Mouse (Mus musculus): Measurements from ENCODE around the gene Col4a1. TPM values are rescaled to one million over a fixed set of nuclear protein-coding genes. Genes with fewer than 3 reads are reported as not detected.
A peak's percentile ranks its signal among the peaks of the same experiment; 100 is the strongest.

Col4a1 gene
- polyA plus RNA-seq, 1 experiment from 2014 or later, result 289 TPM

DNA sequence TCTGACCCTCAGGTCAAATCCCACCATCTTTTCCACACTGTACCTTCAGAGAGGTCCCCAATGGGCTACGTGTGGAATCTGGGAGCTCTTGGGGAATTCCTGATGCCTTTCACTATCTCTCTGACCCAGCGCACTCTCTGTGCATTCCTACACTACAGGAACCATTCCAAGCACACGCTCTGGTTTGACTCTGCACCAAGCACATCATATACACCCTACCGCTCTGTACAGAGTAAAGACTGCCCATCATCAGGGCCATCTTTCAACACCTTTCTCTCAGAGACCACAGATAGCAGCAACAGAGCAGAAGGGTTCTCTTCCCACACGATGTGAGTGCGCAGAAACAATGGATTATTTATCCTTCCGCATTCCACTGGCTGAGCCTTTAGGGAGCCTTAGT lies 38.2 kb downstream of the Col4a1 start:
- Histone ChIP-seq H3K27ac (replicated peaks; ENCODE audit: low read depth, low read length) (no peak overlapping the region), H3K36me3 (ENCODE audit: control insufficient read depth, insufficient read depth, low read length) (no peaks in the 10 kb centered on the region), H3K4me3 (ENCODE audit: low read depth, low read length) (no peak overlapping the region), H3K9me3 (ENCODE audit: control insufficient read depth, low read length) (no peaks in the 10 kb centered on the region), H3K4me2 (ENCODE audit: low read depth, low read length) (no peak overlapping the region), H3K4me1 (ENCODE audit: control insufficient read depth, insufficient read depth, low read length) (peaks cover 53% of the 10 kb centered on the region), H3K27me3 (replicated peaks; ENCODE audit: control insufficient read depth, insufficient read depth, low read length) (no peaks in the 10 kb centered on the region), H3K9ac (ENCODE audit: low read depth, low read length) (no peak overlapping the region)
- ATAC-seq (ENCODE audit: low read depth), result no peak
- 68% methylated on average over 7 of the region's 7 CpGs for WGBS
- DNase-seq (ENCODE audit: low spot score), result no peak

DNA sequence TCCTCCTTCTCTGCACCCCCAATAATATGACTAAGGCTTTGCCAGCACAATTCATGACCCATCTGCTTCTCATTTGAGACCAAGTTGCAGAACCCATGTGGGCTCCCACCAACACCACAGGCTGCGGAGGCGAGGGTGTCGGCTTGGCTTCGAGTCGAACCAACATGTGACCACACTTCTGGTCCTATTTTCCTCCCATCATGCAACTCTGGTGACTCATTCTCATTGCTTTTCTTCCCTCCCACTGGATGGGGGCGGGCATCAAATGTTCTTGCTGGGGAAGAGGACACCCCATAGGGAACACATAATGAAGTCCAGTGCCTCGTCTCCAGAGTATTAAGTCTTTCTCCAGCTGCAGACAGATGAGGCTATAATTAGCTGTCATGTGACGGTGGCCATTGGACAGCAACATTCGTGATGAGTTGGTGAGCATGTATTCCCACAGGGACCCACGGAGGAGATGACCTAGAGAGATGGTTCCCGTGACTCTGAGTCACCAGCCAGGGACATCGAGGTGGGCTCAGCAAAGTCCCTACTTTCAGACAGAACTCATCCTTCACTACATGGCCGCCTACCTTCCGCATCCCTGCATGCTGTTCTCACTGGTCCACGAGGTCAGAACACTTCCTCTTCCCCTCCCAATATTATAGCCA lies 39.0 kb downstream of the Col4a1 start:
- no peak overlapping the region for H3K27ac ChIP-seq (replicated peaks; ENCODE audit: low read depth, low read length)
- no peaks in the 10 kb centered on the region for H3K36me3 ChIP-seq (ENCODE audit: control insufficient read depth, insufficient read depth, low read length)
- no peak overlapping the region for H3K4me3 ChIP-seq (ENCODE audit: low read depth, low read length)
- H3K4me1 ChIP-seq (ENCODE audit: control insufficient read depth, insufficient read depth, low read length), result peaks cover 52% of the 10 kb centered on the region
- DNase-seq (ENCODE audit: low spot score) (peak; percentile 84), ATAC-seq (ENCODE audit: low read depth) (no peak)
- no peak overlapping the region for H3K4me2 ChIP-seq (ENCODE audit: low read depth, low read length)
- no peak overlapping the region for H3K9ac ChIP-seq (ENCODE audit: low read depth, low read length)
- H3K27me3 ChIP-seq (replicated peaks; ENCODE audit: control insufficient read depth, insufficient read depth, low read length), result no peaks in the 10 kb centered on the region; the same call in 1 of the 2 replicates
- no peaks in the 10 kb centered on the region for H3K9me3 ChIP-seq (ENCODE audit: control insufficient read depth, low read length)
- 65% methylated on average over 15 of the region's 15 CpGs for WGBS

DNA sequence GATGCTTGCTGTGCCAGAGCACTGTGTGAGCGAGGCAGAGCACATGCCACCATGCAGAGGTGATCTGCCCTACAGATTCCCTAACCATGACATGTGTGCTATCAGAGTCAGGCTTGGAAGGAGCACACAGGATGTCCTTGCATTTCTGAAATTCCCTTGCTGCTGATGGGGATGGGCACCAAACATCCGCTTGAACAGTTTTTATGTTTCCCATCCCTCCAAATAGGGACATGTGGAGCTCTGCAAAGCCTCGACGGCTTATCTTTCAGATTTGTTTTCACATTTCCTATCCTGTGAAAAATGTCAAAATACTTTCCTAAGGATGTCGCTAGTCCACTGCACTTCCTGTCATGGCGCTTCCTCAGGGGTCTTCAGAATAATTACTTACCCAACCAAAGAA lies 40.4 kb downstream of the Col4a1 start:
- ATAC-seq (ENCODE audit: low read depth), result no peak
- no peak overlapping the region for H3K27ac ChIP-seq (replicated peaks; ENCODE audit: low read depth, low read length)
- H3K9me3 ChIP-seq (ENCODE audit: control insufficient read depth, low read length), result no peaks in the 10 kb centered on the region
- no peak overlapping the region for H3K4me3 ChIP-seq (ENCODE audit: low read depth, low read length)
- peaks cover 40% of the 10 kb centered on the region for H3K4me1 ChIP-seq (ENCODE audit: control insufficient read depth, insufficient read depth, low read length)
- DNase-seq (ENCODE audit: low spot score), result no peak
- no peak overlapping the region for H3K4me2 ChIP-seq (ENCODE audit: low read depth, low read length)
- no peak overlapping the region for H3K9ac ChIP-seq (ENCODE audit: low read depth, low read length)
- no peaks in the 10 kb centered on the region for H3K36me3 ChIP-seq (ENCODE audit: control insufficient read depth, insufficient read depth, low read length)
- H3K27me3 ChIP-seq (replicated peaks; ENCODE audit: control insufficient read depth, insufficient read depth, low read length), result no peaks in the 10 kb centered on the region; the same call in 1 of the 2 replicates
- 75% methylated on average over 6 of the region's 6 CpGs for WGBS

DNA sequence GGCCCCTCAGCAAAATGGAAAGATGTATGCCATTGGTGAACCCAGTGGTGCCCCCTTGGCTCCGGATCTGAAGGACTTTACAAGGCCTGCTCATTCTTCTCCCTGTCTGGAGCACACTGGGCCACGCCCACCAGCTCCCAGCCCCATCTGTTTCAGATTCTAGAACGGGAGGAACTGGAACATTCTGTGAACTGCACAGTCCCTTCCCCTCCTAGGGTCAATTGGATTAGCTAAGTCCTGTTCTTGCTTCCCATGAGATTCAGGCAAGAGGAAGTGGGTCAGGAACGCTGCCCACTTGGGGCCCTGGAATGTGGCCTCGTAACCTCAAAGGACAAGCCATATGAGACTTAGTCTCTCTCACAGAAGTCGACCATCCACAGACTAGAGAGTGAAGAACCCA lies 41.8 kb downstream of the Col4a1 start:
- peaks cover 32% of the 10 kb centered on the region; the same call in 1 of the 2 replicates for H3K4me1 ChIP-seq (ENCODE audit: control insufficient read depth, insufficient read depth, low read length)
- H3K27me3 ChIP-seq (replicated peaks; ENCODE audit: control insufficient read depth, insufficient read depth, low read length), result no peaks in the 10 kb centered on the region; the same call in 1 of the 2 replicates
- H3K9me3 ChIP-seq (ENCODE audit: control insufficient read depth, low read length), result no peaks in the 10 kb centered on the region
- no peak overlapping the region for H3K27ac ChIP-seq (replicated peaks; ENCODE audit: low read depth, low read length)
- WGBS, result 60% methylated on average over 6 of the region's 6 CpGs
- H3K36me3 ChIP-seq (ENCODE audit: control insufficient read depth, insufficient read depth, low read length), result no peaks in the 10 kb centered on the region
- H3K4me3 ChIP-seq (ENCODE audit: low read depth, low read length), result no peak overlapping the region
- DNase-seq (ENCODE audit: low spot score), result no peak
- no peak overlapping the region for H3K4me2 ChIP-seq (ENCODE audit: low read depth, low read length)
- no peak overlapping the region for H3K9ac ChIP-seq (ENCODE audit: low read depth, low read length)
- no peak for ATAC-seq (ENCODE audit: low read depth)

DNA sequence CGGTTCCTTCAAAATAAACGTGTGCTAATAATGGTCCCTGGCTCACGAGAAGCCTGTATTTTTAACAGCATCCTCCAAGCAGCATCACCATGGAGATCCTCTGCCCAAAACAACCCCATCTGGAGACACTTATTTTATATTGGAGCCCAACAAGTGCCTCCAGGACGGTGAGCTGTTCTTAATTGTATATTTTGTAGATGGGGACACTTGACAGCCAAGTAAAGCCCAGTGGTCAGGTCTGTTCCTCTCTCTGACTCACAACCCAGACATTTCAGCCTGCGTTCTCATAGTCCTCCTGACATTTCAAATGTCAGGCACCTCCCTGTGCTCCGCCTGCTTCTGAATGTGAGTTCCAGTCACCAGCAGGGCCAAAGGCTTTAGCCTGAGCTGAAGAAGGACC lies 43.9 kb downstream of the Col4a1 start:
- DNase-seq (ENCODE audit: low spot score) (no peak), ATAC-seq (ENCODE audit: low read depth) (no peak)
- H3K4me2 ChIP-seq (ENCODE audit: low read depth, low read length), result no peak overlapping the region
- WGBS, result 42% methylated on average over 6 of the region's 6 CpGs
- H3K9ac ChIP-seq (ENCODE audit: low read depth, low read length), result no peak overlapping the region
- no peak overlapping the region for H3K27ac ChIP-seq (replicated peaks; ENCODE audit: low read depth, low read length)
- no peaks in the 10 kb centered on the region for H3K9me3 ChIP-seq (ENCODE audit: control insufficient read depth, low read length)
- H3K4me3 ChIP-seq (ENCODE audit: low read depth, low read length), result no peak overlapping the region
- no peaks in the 10 kb centered on the region; the same call in 1 of the 2 replicates for H3K27me3 ChIP-seq (replicated peaks; ENCODE audit: control insufficient read depth, insufficient read depth, low read length)
- peaks cover 32% of the 10 kb centered on the region; the same call in 1 of the 2 replicates for H3K4me1 ChIP-seq (ENCODE audit: control insufficient read depth, insufficient read depth, low read length)
- no peaks in the 10 kb centered on the region for H3K36me3 ChIP-seq (ENCODE audit: control insufficient read depth, insufficient read depth, low read length)

DNA sequence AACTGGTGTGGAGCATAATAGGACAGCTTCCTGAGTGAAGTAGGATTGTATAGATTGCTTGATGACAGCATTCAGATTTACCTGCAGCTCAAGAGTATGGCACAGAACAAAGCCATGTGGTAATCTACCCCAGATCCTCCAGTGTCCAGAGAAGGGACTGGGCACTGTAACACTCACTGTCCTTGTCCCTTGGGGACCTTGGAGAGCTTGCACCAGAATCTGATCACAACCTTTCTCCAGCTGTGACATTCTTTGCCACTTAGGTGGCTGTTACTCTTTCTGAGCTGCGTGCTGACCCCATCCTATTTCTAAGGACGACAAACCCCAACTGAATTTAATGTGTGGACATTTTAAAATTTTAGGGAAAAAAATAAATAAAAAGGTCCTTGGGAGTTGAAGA lies 46.2 kb downstream of the Col4a1 start:
- 81% methylated on average over 2 of the region's 2 CpGs for WGBS
- Histone ChIP-seq H3K27me3 (replicated peaks; ENCODE audit: control insufficient read depth, insufficient read depth, low read length) (no peaks in the 10 kb centered on the region; the same call in 1 of the 2 replicates), H3K9me3 (ENCODE audit: control insufficient read depth, low read length) (no peaks in the 10 kb centered on the region), H3K4me2 (ENCODE audit: low read depth, low read length) (no peak overlapping the region), H3K9ac (ENCODE audit: low read depth, low read length) (no peak overlapping the region), H3K36me3 (ENCODE audit: control insufficient read depth, insufficient read depth, low read length) (no peaks in the 10 kb centered on the region), H3K4me3 (ENCODE audit: low read depth, low read length) (no peak overlapping the region), H3K27ac (replicated peaks; ENCODE audit: low read depth, low read length) (no peak overlapping the region), H3K4me1 (ENCODE audit: control insufficient read depth, insufficient read depth, low read length) (peaks cover 31% of the 10 kb centered on the region)
- no peak for DNase-seq (ENCODE audit: low spot score)
- ATAC-seq (ENCODE audit: low read depth), result no peak

DNA sequence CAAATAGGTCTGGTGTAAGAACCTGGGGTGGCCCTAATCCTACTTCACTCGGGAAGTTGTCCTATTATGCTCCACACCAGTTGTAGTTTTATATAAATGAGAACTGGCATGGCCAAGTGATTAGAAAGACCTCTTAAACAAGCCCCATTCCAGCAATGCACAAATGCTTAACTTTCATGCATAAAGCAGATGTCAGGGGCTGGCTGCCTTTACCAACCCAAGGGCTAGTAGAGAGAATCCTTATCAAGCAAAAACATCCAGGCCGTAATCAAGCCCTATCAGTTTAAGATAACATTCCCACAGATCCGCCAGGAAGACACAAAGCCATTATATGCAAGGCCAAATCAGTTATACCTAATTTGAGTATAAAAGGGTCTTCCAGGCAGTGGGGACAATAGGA lies 46.7 kb downstream of the Col4a1 start:
- ATAC-seq (ENCODE audit: low read depth) (no peak), DNase-seq (ENCODE audit: low spot score) (no peak)
- no peak overlapping the region for H3K27ac ChIP-seq (replicated peaks; ENCODE audit: low read depth, low read length)
- peaks cover 34% of the 10 kb centered on the region for H3K4me1 ChIP-seq (ENCODE audit: control insufficient read depth, insufficient read depth, low read length)
- H3K9me3 ChIP-seq (ENCODE audit: control insufficient read depth, low read length), result no peaks in the 10 kb centered on the region
- H3K9ac ChIP-seq (ENCODE audit: low read depth, low read length), result no peak overlapping the region
- 84% methylated on average over 3 of the region's 3 CpGs for WGBS
- no peak overlapping the region for H3K4me3 ChIP-seq (ENCODE audit: low read depth, low read length)
- H3K27me3 ChIP-seq (replicated peaks; ENCODE audit: control insufficient read depth, insufficient read depth, low read length), result no peaks in the 10 kb centered on the region; the same call in 1 of the 2 replicates
- H3K36me3 ChIP-seq (ENCODE audit: control insufficient read depth, insufficient read depth, low read length), result no peaks in the 10 kb centered on the region
- no peak overlapping the region for H3K4me2 ChIP-seq (ENCODE audit: low read depth, low read length)

DNA sequence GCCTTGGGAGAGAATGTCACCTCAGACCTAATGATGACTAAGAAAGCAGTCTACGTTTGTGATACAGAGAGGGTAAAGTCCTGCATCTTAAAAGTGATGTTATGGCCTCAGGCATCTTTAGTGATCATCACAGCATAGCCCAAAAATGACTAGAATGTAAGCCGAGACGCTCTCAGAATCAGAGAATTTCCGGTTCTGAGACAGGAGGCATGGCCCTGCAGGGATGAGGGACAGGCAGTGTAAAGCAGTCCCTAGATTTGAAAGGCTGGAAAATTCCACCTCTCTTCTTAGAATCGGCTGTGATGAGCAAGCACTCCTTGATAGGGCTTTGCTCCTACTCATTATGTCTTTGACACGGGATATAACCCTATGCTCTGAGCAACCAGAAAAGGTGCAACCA lies 48.8 kb downstream of the Col4a1 start:
- peaks cover 38% of the 10 kb centered on the region for H3K4me1 ChIP-seq (ENCODE audit: control insufficient read depth, insufficient read depth, low read length)
- no peak for ATAC-seq (ENCODE audit: low read depth)

More for the DNA sequence above, 48.8 kb downstream of the Col4a1 start:
- H3K4me2 ChIP-seq (ENCODE audit: low read depth, low read length), result no peak overlapping the region
- no peak overlapping the region for H3K27ac ChIP-seq (replicated peaks; ENCODE audit: low read depth, low read length)
- H3K36me3 ChIP-seq (ENCODE audit: control insufficient read depth, insufficient read depth, low read length), result no peaks in the 10 kb centered on the region
- H3K27me3 ChIP-seq (replicated peaks; ENCODE audit: control insufficient read depth, insufficient read depth, low read length), result no peaks in the 10 kb centered on the region
- H3K9ac ChIP-seq (ENCODE audit: low read depth, low read length), result no peak overlapping the region
- 52% methylated on average over 6 of the region's 6 CpGs for WGBS
- no peaks in the 10 kb centered on the region for H3K9me3 ChIP-seq (ENCODE audit: control insufficient read depth, low read length)
- no peak for DNase-seq (ENCODE audit: low spot score)
- H3K4me3 ChIP-seq (ENCODE audit: low read depth, low read length), result no peak overlapping the region
